Mouse (Mus musculus): Measurements from ENCODE around the gene Rnd2.
"Not testable (repeated sequence)": the region's sequence is repeated elsewhere in the genome, so short reads cannot be mapped to it uniquely, and the experiment has no call there.

Gene Rnd2

DNA sequence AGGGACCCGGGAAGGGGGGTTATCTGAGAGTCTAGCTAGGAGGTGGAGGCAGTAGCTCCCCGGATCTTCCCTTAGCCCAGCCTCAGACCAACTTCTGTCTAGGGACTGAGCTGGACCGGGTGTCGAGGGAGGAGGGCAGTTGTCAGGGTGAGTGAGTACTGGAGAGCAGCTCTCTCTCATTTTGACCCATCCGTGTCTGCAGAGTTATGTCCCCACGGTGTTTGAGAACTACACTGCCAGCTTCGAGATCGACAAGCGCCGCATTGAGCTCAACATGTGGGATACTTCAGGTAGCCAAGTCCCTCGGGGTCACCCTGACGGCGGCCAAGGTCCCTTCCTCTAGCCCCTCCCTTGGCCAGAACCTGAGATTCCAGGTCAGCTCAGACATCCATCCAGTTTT is 3.9 kb downstream of the Rnd2 start:
- no peak for DNase-seq (ENCODE audit: low read depth, low spot score)

DNA sequence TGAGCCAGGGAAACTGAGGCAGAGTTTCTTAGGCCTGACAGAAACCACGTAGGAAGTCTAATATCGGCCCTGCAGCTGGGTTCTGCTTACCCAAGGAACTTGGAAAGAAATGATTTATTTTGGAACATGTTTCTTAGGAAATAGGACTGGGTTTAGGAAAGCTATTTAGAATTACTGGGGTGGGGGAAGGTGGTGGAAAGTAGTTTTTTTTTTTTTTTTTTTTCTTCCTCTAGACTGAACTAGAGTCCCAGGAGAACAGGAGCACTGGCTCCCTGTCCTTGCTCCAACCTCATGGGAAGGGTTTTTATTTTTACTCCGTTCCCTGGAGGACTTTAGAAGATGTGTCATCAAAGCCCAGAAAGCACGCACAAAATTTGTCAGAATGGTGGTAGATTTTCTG is 4.4 kb downstream of the Rnd2 start:
- DNase-seq (ENCODE audit: low read depth, low spot score), result no peak

DNA sequence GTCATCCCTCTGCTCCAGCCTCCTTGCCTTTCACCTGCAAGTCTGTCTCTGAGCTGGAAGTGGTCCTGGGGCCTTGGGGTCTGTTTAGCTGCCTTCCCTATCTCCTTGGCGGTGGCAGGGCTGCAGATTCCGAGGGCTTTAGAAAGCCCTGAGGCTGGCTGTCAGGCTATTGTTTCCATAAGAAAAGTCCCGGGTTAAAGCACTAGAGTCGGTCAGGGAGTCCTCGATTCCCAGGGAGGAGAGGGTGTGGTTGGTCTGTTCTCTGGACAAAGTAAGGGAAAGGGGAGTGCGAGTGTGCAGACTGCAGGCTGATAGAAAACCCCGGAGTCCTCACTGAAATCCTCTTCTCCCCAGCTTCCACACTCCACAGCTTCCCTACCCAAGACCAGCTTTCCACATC is 5.4 kb downstream of the Rnd2 start:
- DNase-seq (ENCODE audit: low read depth, low spot score), result no peak

DNA sequence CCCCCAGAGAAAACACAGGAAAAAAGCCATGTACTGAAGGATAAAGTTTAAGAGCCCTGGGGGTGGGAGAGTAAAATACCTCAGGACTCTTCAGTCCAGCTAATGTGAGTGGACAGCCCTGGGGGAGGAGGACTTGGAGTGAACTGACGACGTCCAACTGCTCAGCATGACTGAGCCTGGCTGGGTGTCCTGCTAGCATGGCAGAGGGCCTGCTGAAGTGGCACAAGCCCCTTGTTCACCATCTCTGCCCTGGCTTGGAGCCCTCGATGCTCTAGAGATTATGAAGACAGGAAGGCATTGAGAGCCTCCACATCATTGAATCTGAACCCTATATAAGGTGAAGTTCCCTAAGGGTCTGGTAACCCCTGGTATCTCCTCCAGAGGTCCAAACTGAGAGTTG is 7.1 kb downstream of the Rnd2 start:
- DNase-seq (ENCODE audit: low read depth, low spot score), result no peak

GRCm38 (mm10) chr11:101472336-101472735 is 7.5 kb downstream of the Rnd2 start:
- no peak for DNase-seq (ENCODE audit: low read depth, low spot score)

DNA sequence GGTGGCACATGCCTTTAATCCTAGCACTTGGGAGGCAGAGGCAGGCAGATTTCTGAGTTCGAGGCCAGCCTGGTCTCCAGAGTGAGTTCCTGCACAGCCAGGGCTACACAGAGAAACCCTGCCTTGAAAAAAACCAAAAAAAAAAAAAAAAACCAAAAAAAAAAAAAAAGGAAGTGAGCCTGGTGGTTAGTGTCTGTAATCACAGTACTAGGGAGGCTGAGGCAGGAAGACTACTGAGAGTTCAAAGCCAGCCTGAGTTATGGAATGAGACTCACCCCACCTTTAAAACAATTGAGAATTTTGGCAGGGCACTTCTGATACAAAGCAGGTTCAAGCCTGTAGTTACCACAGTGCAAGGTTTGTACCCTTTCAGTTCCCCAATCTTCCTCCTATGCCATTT is 8.9 kb downstream of the Rnd2 start:
- DNase-seq (ENCODE audit: low read depth, low spot score), result not testable (repeated sequence)

DNA sequence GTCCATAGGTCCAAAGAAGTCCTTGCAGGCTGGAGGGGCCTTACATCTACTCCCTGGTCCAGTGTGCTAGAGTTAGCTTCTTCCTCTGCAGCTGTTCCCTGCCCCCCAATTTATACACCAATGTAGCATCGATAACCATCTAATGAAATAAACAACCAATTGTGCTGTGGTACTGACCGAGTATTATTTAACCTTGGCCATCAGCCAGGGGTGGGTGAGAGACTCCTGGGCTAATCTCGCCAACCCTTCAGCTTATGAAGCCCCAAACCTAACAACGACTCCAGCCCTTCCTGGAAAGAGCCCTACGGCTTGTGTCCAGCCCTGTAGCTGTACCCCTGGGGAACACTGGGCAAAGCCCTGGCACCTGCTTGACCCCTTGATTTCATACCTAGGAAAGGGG is 9.5 kb downstream of the Rnd2 start:
- DNase-seq (ENCODE audit: low read depth, low spot score), result no peak

GRCm38 (mm10) chr11:101476361-101476760 is 11.6 kb downstream of the Rnd2 start:
- DNase-seq (ENCODE audit: low read depth, low spot score), result not testable (repeated sequence)

DNA sequence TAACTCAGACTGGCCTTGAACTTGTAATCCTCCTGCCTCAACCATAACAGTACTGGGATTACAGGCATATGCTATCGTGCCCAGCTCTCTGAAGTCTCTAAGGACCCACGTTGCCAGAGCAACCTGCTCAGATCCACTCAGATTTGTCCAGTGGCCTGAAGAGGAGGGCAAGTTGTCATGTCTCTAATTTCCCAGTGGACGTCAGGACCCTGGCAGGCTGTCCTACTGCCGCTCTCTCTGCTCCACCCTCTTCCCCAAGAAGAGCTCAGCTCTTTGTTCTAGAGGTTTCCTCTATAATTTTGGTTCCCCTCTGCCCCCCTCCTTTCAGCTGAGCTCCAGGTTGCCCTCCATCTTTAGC is 12.4 kb downstream of the Rnd2 start:
- DNase-seq (ENCODE audit: low read depth, low spot score), result no peak

DNA sequence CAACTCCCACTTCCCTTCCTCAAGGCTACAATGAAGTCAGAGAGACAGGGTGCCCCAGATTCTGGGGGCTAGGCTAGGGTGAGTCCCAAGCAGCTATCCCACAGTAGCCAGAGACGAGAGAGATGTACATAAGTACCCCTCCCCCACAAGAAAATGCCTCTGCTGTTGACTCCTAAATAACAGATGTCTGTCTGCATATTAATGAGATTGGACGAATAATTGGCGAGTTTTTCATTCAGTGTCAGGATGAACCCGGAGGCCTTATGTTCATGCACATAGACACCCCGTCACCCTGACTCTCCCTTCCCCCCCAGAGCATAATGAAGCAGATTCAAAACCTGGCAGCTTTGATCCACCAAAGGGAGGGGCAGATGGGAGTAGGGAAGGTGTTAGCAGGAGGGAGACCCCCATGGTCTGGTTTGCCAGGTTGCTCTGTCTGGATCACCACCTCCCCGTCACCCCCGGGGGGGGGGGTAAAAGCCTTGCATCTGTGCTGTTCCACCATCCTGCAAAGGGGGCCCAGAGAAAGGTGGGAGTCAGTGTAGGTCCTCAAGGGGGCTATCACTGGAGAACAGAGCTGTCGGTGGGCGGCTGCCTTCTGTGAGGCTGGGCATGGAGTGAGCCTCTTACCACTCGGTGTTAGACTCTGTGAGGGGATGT is 12.9 kb downstream of the Rnd2 start:
- no peak for DNase-seq (ENCODE audit: low read depth, low spot score)

- DNase-seq (ENCODE audit: low read depth, low spot score), result no peak
Measured at GRCm38 (mm10) chr11:101479171-101479635, 14.4 kb downstream of the Rnd2 start.

GRCm38 (mm10) chr11:101480912-101481311 is 16.1 kb downstream of the Rnd2 start:
- no peak for DNase-seq (ENCODE audit: low read depth, low spot score)

- DNase-seq (ENCODE audit: low read depth, low spot score), result no peak
Measured at GRCm38 (mm10) chr11:101483804-101484203, 19.0 kb downstream of the Rnd2 start.

- DNase-seq (ENCODE audit: low read depth, low spot score), result no peak
Measured at GRCm38 (mm10) chr11:101484245-101484644, 19.4 kb downstream of the Rnd2 start.

DNA sequence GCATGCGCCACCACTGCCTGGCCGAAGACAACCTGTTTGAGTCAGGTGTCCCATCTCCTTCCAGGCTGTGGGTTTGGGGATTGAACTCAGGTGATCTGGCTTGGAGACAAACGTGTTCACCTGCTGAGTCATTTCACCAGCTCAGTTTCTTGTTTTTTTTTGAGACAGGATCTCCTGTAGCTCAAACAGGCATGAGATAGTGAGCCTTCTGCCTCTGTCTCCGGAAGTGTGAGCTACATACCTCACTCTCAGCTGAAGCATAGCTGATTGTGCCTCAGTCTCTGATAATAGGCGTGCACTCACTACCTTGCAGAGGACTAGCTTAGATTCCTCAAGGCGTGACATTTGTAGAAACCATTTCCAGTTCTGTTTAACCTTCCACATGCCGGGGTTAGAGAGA is 20.0 kb downstream of the Rnd2 start:
- no peak for DNase-seq (ENCODE audit: low read depth, low spot score)

GRCm38 (mm10) chr11:101485509-101486028 is 20.8 kb downstream of the Rnd2 start:
- DNase-seq (ENCODE audit: low read depth, low spot score), result no peak

GRCm38 (mm10) chr11:101486126-101486525 is 21.3 kb downstream of the Rnd2 start:
- DNase-seq (ENCODE audit: low read depth, low spot score), result no peak

DNA sequence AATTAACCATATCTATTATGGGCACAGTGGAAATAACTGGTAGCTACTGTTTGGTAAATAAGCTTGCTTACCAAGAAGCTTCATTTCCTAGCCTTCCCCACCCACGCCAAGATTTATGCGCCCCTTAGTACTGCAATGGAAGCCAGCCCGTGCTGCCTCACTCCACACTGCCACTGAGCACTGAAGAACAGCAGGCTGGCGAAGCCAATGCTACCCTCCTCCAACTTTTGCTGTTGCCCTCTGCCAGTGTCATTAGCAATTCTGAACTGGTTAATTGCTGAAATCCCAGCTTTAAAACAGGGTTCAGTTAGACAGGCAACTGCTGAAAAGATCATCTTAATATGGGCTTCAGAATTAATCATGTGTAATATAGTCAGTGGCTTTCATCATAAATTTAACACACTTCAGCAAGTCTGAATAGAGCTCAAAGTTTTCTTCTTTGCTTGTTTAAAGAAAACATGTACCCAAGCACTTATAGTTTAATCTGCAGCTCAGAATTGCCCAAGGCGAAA is 41.5 kb downstream of the Rnd2 start:
- DNase-seq (ENCODE audit: low read depth, low spot score), result no peak

- DNase-seq (ENCODE audit: low read depth, low spot score), result no peak
Measured at GRCm38 (mm10) chr11:101507090-101507489, 42.3 kb downstream of the Rnd2 start.

GRCm38 (mm10) chr11:101518937-101519336 is 54.1 kb downstream of the Rnd2 start:
- no peak for DNase-seq (ENCODE audit: low read depth, low spot score)

DNA sequence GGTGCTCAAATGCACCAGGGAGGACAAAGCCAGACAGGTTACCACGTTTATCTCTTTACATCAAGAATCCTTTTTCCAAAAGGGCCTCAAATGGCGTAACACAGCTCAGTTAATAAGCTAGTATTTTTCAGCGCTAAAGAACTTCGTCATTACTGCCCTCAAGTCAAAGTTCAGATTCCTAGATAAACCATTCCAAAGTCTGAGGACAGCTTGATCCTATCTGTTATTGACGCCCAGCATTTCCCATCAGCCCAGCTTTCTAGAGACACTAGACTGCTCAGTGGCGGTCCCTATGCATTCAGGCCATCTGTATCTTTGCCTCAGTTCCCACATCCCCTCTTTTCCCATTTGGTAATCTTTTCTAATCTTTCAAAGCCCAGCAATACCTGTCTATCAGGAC is 54.6 kb downstream of the Rnd2 start:
- DNase-seq (ENCODE audit: low read depth, low spot score), result no peak

Measured in telencephalon, adult 2 months (tissue).